ENCODE assay signal across 8 mouse cellular contexts in the genomic region with DNA sequence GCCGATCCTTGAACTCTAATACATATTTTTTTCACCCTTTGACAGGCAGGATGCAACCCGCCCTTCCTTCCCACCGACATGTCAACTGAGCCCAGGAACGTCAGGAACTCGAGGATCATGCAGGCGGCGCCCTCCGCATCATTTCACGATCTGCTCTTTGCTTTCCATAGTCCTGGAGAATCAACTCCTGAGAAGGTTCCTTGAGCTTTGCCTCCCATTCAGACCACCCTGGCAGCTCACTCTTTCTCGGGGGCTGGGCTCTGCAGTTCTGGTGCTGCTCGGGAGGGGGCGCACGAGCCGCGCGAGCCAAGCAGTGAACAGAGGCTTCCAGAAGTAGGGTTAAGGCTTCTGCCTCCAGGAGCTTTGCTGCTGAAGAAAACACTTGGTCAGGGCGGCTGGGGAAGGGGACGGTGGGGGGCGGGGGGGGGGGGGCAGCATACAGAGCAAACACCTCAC. TPM values are rescaled to one million over a fixed set of nuclear protein-coding genes. Genes with fewer than 3 reads are reported as not detected.
DNase-seq lines count a peak whose midpoint lies in the region; ATAC-seq and TF ChIP-seq lines count a peak whose summit lies in the region.

No protein-coding gene starts in this region.

- peaks cover 13% of the 10 kb centered on the region; the same call in 1 of the 2 replicates for H3K4me1 ChIP-seq in forebrain, embryonic 12.5 days
- peaks cover 4% of the 10 kb centered on the region; the same call in 1 of the 2 replicates for H3K4me1 ChIP-seq in heart, embryonic 16.5 days (ENCODE audit: control insufficient read depth, insufficient read depth, low read length)
- no peaks in the 10 kb centered on the region for H3K4me1 ChIP-seq in liver, embryonic 15.5 days (replicated peaks)
- H3K4me1 ChIP-seq in neural tube, embryonic 11.5 days (ENCODE audit: control insufficient read depth, insufficient read depth, low read length), result no peaks in the 10 kb centered on the region
- H3K4me1 ChIP-seq in stomach, embryonic 15.5 days, result no peaks in the 10 kb centered on the region; the same call in 1 of the 2 replicates

- peak; percentile 82 for TF ChIP-seq CTCF in C2C12 (IDR thresholded peaks at IDR 0.05; ENCODE audit: control insufficient read depth, insufficient read depth, insufficient read length)

- H3K9ac ChIP-seq in forebrain, embryonic 12.5 days, result no peak overlapping the region
- peak overlapping the region; percentile 59 for H3K9ac ChIP-seq in heart, embryonic 16.5 days (ENCODE audit: low read length)
- no peak overlapping the region for H3K9ac ChIP-seq in liver, embryonic 15.5 days
- no peak overlapping the region for H3K9ac ChIP-seq in neural tube, embryonic 11.5 days (ENCODE audit: low read length)
- no peak overlapping the region for H3K9ac ChIP-seq in stomach, embryonic 15.5 days

- no peak overlapping the region for H3K4me3 ChIP-seq in C2C12 (ENCODE audit: insufficient read depth, poor library complexity, severe bottlenecking)
- H3K4me3 ChIP-seq in forebrain, embryonic 12.5 days (replicated peaks), result no peak overlapping the region
- peak overlapping the region; percentile 26 for H3K4me3 ChIP-seq in heart, embryonic 16.5 days (ENCODE audit: low read length)
- H3K4me3 ChIP-seq in liver, embryonic 15.5 days (replicated peaks), result no peak overlapping the region
- no peak overlapping the region for H3K4me3 ChIP-seq in neural tube, embryonic 11.5 days (ENCODE audit: low read depth, low read length)
- peak overlapping the region; percentile 19; the same call in 1 of the 2 replicates for H3K4me3 ChIP-seq in stomach, embryonic 15.5 days (replicated peaks)

- no peaks in the 10 kb centered on the region for H3K36me3 ChIP-seq in C2C12 (ENCODE audit: control insufficient read depth, insufficient read depth)
- no peaks in the 10 kb centered on the region for H3K36me3 ChIP-seq in forebrain, embryonic 12.5 days (replicated peaks)
- no peaks in the 10 kb centered on the region for H3K36me3 ChIP-seq in heart, embryonic 16.5 days (ENCODE audit: control insufficient read depth, insufficient read depth)
- no peaks in the 10 kb centered on the region for H3K36me3 ChIP-seq in liver, embryonic 15.5 days (replicated peaks)
- H3K36me3 ChIP-seq in neural tube, embryonic 11.5 days (ENCODE audit: control insufficient read depth, insufficient read depth, low read length), result no peaks in the 10 kb centered on the region
- H3K36me3 ChIP-seq in stomach, embryonic 15.5 days, result no peaks in the 10 kb centered on the region

- no peaks in the 10 kb centered on the region for H3K79me2 ChIP-seq in C2C12 (ENCODE audit: control insufficient read depth, insufficient read depth)

- whole genome bisulfite sequencing in forebrain, embryonic 12.5 days, result 11% methylated on average over 16 of the region's 19 CpGs
- WGBS in heart, embryonic 16.5 days, result 6% methylated on average over 18 of the region's 19 CpGs
- WGBS in liver, embryonic 15.5 days (ENCODE audit: insufficient replicate concordance), result 3% methylated on average over 18 of the region's 19 CpGs
- WGBS in neural tube, embryonic 11.5 days, result 9% methylated on average over 16 of the region's 19 CpGs
- WGBS in stomach, embryonic 15.5 days, result 7% methylated on average over 18 of the region's 19 CpGs

- peak; percentile 33 for DNase-seq in brain, adult 2 months (ENCODE audit: low read depth, low spot score)
- DNase-seq in kidney, postnatal 14 days, result peak; percentile 83
- DNase-seq in neural tube, embryonic 11.5 days (ENCODE audit: low spot score), result peak; percentile 85

- H3K27ac ChIP-seq in forebrain, embryonic 12.5 days, result no peak overlapping the region
- no peak overlapping the region for H3K27ac ChIP-seq in heart, embryonic 16.5 days (ENCODE audit: low read length)
- no peak overlapping the region for H3K27ac ChIP-seq in liver, embryonic 15.5 days (replicated peaks)
- no peak overlapping the region for H3K27ac ChIP-seq in neural tube, embryonic 11.5 days (ENCODE audit: low read depth, low read length)
- H3K27ac ChIP-seq in stomach, embryonic 15.5 days, result no peak overlapping the region

- peak overlapping the region; percentile 48 for H3K4me2 ChIP-seq in forebrain, embryonic 12.5 days
- peak overlapping the region; percentile 61 for H3K4me2 ChIP-seq in heart, embryonic 16.5 days (ENCODE audit: low read depth, low read length)
- peak overlapping the region; percentile 41 for H3K4me2 ChIP-seq in liver, embryonic 15.5 days
- no peak overlapping the region; the same call in 1 of the 2 replicates for H3K4me2 ChIP-seq in neural tube, embryonic 11.5 days (ENCODE audit: low read depth)
- peak overlapping the region; percentile 45 for H3K4me2 ChIP-seq in stomach, embryonic 15.5 days

- H3K9me3 ChIP-seq in forebrain, embryonic 12.5 days, result no peaks in the 10 kb centered on the region
- no peaks in the 10 kb centered on the region for H3K9me3 ChIP-seq in heart, embryonic 16.5 days (replicated peaks; ENCODE audit: control insufficient read depth, low read length)
- H3K9me3 ChIP-seq in liver, embryonic 15.5 days (replicated peaks), result no peaks in the 10 kb centered on the region
- H3K9me3 ChIP-seq in neural tube, embryonic 11.5 days (ENCODE audit: control insufficient read depth, low read length), result no peaks in the 10 kb centered on the region
- H3K9me3 ChIP-seq in stomach, embryonic 15.5 days, result no peaks in the 10 kb centered on the region

- no peaks in the 10 kb centered on the region for H3K79me3 ChIP-seq in C2C12 (ENCODE audit: low read depth)

- ATAC-seq in forebrain, embryonic 12.5 days (ENCODE audit: low FRiP score), result peak; percentile 81
- peak; percentile 41; the same call in 1 of the 2 replicates for ATAC-seq in heart, embryonic 16.5 days (replicated peaks; ENCODE audit: extremely low read depth, insufficient read depth, low FRiP score)
- no peak for ATAC-seq in liver, embryonic 15.5 days (ENCODE audit: insufficient read depth)
- peak; percentile 67 for ATAC-seq in neural tube, embryonic 11.5 days (ENCODE audit: insufficient read depth, low FRiP score, low TSS enrichment)
- ATAC-seq in stomach, embryonic 15.5 days (ENCODE audit: insufficient read depth, low FRiP score, low read depth), result peak; percentile 35; the same call in 1 of the 2 replicates

- H3K27me3 ChIP-seq in C2C12 (ENCODE audit: control insufficient read depth, insufficient read depth, insufficient read length), result no peaks in the 10 kb centered on the region
- 0 out of 2 replicates have a peak, but pooled peaks cover 6% of the 10 kb centered on the region for H3K27me3 ChIP-seq in forebrain, embryonic 12.5 days
- no peaks in the 10 kb centered on the region for H3K27me3 ChIP-seq in heart, embryonic 16.5 days (ENCODE audit: control insufficient read depth, insufficient read depth, low read length)
- no peaks in the 10 kb centered on the region for H3K27me3 ChIP-seq in liver, embryonic 15.5 days
- no peaks in the 10 kb centered on the region for H3K27me3 ChIP-seq in neural tube, embryonic 11.5 days (ENCODE audit: control insufficient read depth, insufficient read depth, low read length)
- no peaks in the 10 kb centered on the region for H3K27me3 ChIP-seq in stomach, embryonic 15.5 days (replicated peaks)

- no peak overlapping the region for H3ac ChIP-seq in C2C12 (ENCODE audit: control insufficient read depth, insufficient read length, low read depth)

TF ChIP-seq in C2C12, 6 proteins besides CTCF, POLR2A, EP300 and RAD21:
- TF ChIP-seq USF1 (IDR thresholded peaks at IDR 0.05; ENCODE audit: low read depth) (no peak), MYOD1 (IDR thresholded peaks at IDR 0.05; ENCODE audit: control insufficient read depth, insufficient read length, low read depth) (no peak), CEBPB (IDR thresholded peaks at IDR 0.05; ENCODE audit: low read depth) (no peak), FOSL1 (IDR thresholded peaks at IDR 0.05; ENCODE audit: insufficient read depth, low read length, poor library complexity, severe bottlenecking) (no peak)
TF ChIP-seq in C2C12: peak in this region for 0.

RNA-seq across cellular contexts. Expression of a gene that starts 12.6 kb away (rescaled TPM):
- not detected for polyA plus RNA-seq in C2C12 (2012; fragmentation: generic; extraction: Trizol)
- not detected in 2 replicates for polyA plus RNA-seq in forebrain, embryonic 12.5 days (2016; fragmentation: Nextera tagmentation; extraction: Ambion mirVana)
- polyA plus RNA-seq in heart, embryonic 16.5 days (2015; fragmentation: Nextera tagmentation; extraction: Ambion mirVana), result 0.41 TPM in 1 of 2 replicates, not detected in the other
- not detected in 2 replicates for polyA plus RNA-seq in liver, embryonic 15.5 days (2015; fragmentation: Nextera tagmentation; extraction: Ambion mirVana)
- polyA plus RNA-seq in neural tube, embryonic 11.5 days (2014; fragmentation: Nextera tagmentation; extraction: Ambion mirVana), result not detected in 2 replicates
- not detected in 2 replicates for polyA plus RNA-seq in stomach, embryonic 15.5 days (2015; fragmentation: Nextera tagmentation; extraction: Ambion mirVana)

RNA-seq across cellular contexts. Expression of a gene that starts 45.3 kb away (rescaled TPM):
- not detected for polyA plus RNA-seq in C2C12 (2012; fragmentation: generic; extraction: Trizol)
- 0.24 and 0.37 TPM in 2 replicates for polyA plus RNA-seq in forebrain, embryonic 12.5 days (2016; fragmentation: Nextera tagmentation; extraction: Ambion mirVana)
- 0.18 and 0.89 TPM in 2 replicates for polyA plus RNA-seq in heart, embryonic 16.5 days (2015; fragmentation: Nextera tagmentation; extraction: Ambion mirVana)
- 0.07 and 0.13 TPM in 2 replicates for polyA plus RNA-seq in liver, embryonic 15.5 days (2015; fragmentation: Nextera tagmentation; extraction: Ambion mirVana)
- polyA plus RNA-seq in neural tube, embryonic 11.5 days (2014; fragmentation: Nextera tagmentation; extraction: Ambion mirVana), result 0.70 and 0.99 TPM in 2 replicates
- 8.8 and 8.9 TPM in 2 replicates for polyA plus RNA-seq in stomach, embryonic 15.5 days (2015; fragmentation: Nextera tagmentation; extraction: Ambion mirVana)

Comparison
In these comparisons a context has a peak if more than half of its experiments do, and no peak if none do; other contexts are left out.
1. H3K4me3 ChIP-seq: peak in heart, embryonic 16.5 days (single experiment) and stomach, embryonic 15.5 days (single experiment); none in C2C12 (single experiment), forebrain, embryonic 12.5 days (single experiment), liver, embryonic 15.5 days (single experiment) and neural tube, embryonic 11.5 days (single experiment).
2. DNase-seq: peak in every context shown above with its lines; median percentile 85 in neural tube, embryonic 11.5 days; 83 in kidney, postnatal 14 days; 33 in brain, adult 2 months.